Mouse (Mus musculus) adrenal gland, postnatal 36 days (tissue): ENCODE data around the gene Cdpf1. TPM values are rescaled to one million over a fixed set of nuclear protein-coding genes. Genes with fewer than 3 reads are reported as not detected.
"Not testable (repeated sequence)": the region's sequence is repeated elsewhere in the genome, so short reads cannot be mapped to it uniquely, and the experiment has no call there.

Experiments
- DNase-seq, 2 experiments: peaks; one replicate each; pipeline ENCODE4 v3.0.0; 2021; ENCODE audit warnings: mixed read lengths in 1 of 2
- total RNA-seq, 2 experiments: library from RNA; stranded (reverse); gene quantifications; 2 replicates each; pipeline ENCODE4 v1.2.3; 2021

The Cdpf1 gene
- total RNA-seq, 2 experiments from 2014 or later: 15.3 to 27.0 TPM

- DNase-seq: no peak
Measured at GRCm38 (mm10) chr15:85808434-85808833, 3.1 kb downstream of the Cdpf1 start.

- no peak for DNase-seq
Measured at GRCm38 (mm10) chr15:85808031-85808430, 3.5 kb downstream of the Cdpf1 start.

- no peak for DNase-seq
Measured at GRCm38 (mm10) chr15:85807404-85807803, 4.1 kb downstream of the Cdpf1 start.

GRCm38 (mm10) chr15:85806886-85807285 lies 4.6 kb downstream of the Cdpf1 start:
- DNase-seq: no peak

GRCm38 (mm10) chr15:85802931-85803330 lies 8.6 kb downstream of the Cdpf1 start:
- DNase-seq: peak; percentile 62 to 65

- no peak for DNase-seq
Measured at GRCm38 (mm10) chr15:85798676-85799075, 12.8 kb downstream of the Cdpf1 start.

- DNase-seq: no peak
Measured at GRCm38 (mm10) chr15:85795516-85795915, 16.0 kb downstream of the Cdpf1 start.

- DNase-seq: peak; percentile 44 to 64
Measured at GRCm38 (mm10) chr15:85792819-85793218, 18.7 kb downstream of the Cdpf1 start.

- no peak for DNase-seq
Measured at GRCm38 (mm10) chr15:85791449-85791848, 20.0 kb downstream of the Cdpf1 start.

GRCm38 (mm10) chr15:85788633-85789032 lies 22.9 kb downstream of the Cdpf1 start:
- DNase-seq: no peak

- no peak for DNase-seq
Measured at GRCm38 (mm10) chr15:85788051-85788450, 23.4 kb downstream of the Cdpf1 start.

- no peak for DNase-seq
Measured at GRCm38 (mm10) chr15:85787482-85787881, 24.0 kb downstream of the Cdpf1 start.

GRCm38 (mm10) chr15:85786711-85787110 lies 24.8 kb downstream of the Cdpf1 start:
- no peak for DNase-seq

GRCm38 (mm10) chr15:85784341-85784740 lies 27.2 kb downstream of the Cdpf1 start:
- DNase-seq: no peak

- DNase-seq: no peak
Measured at GRCm38 (mm10) chr15:85783146-85783545, 28.4 kb downstream of the Cdpf1 start.

GRCm38 (mm10) chr15:85778891-85779290 lies 32.6 kb downstream of the Cdpf1 start:
- not testable (repeated sequence) for DNase-seq

GRCm38 (mm10) chr15:85776771-85777170 lies 34.7 kb downstream of the Cdpf1 start:
- no peak for DNase-seq

- DNase-seq: no peak
Measured at GRCm38 (mm10) chr15:85776241-85776640, 35.3 kb downstream of the Cdpf1 start.

- DNase-seq: no peak
Measured at GRCm38 (mm10) chr15:85775001-85775400, 36.5 kb downstream of the Cdpf1 start.

GRCm38 (mm10) chr15:85774419-85774818 lies 37.1 kb downstream of the Cdpf1 start:
- DNase-seq: no peak

- DNase-seq: no peak
Measured at GRCm38 (mm10) chr15:85772146-85772740, 39.3 kb downstream of the Cdpf1 start.

GRCm38 (mm10) chr15:85771306-85772121 lies 40.0 kb downstream of the Cdpf1 start:
- no peak for DNase-seq

GRCm38 (mm10) chr15:85768991-85769390 lies 42.5 kb downstream of the Cdpf1 start:
- no peak for DNase-seq

GRCm38 (mm10) chr15:85766677-85767076 lies 44.8 kb downstream of the Cdpf1 start:
- no peak for DNase-seq
